Mouse (Mus musculus): Measurements from ENCODE around the gene Fam78b.

DNA sequence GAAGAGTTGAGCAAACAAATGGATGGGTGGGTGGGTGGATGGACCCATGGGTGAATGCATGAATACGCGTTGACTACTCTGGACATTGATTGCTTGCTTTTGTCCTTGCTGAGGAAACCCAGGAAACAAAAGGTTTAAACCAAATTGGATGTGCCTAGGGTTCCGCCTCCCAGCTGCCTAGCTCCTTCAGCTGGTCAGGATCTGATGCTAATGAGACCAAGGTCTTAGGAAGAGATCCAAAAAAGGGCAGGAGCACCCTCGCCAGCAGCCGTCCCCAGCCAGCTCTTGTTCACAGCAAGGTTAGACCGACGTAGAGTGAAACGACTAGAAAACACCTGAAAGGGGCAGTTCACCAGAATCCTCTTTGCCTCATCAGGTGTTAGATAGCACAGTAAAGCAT lies 11.4 kb downstream of the Fam78b start:
- TF ChIP-seq GATA1 (IDR thresholded peaks at IDR 0.05; ENCODE audit: low read length): no peak
- no peak for TF ChIP-seq TAL1 (IDR thresholded peaks at IDR 0.05; ENCODE audit: low read length)

Measured in erythroblast, embryonic 14.5 days (primary cell).